Mouse (Mus musculus) CH12.LX (cell line): ENCODE measurements at regions not wholly inside any gene's neighbourhood (a gene's known extent, or its start where the extent isn't known, plus 50 kb on each side); places are given as distances from the start of the nearest gene placed in this dataset.

Source experiments
- DNase-seq: peaks from one replicate; pipeline ENCODE4 v3.0.0-alpha.2; 2013; ENCODE audit errors: extremely low read depth
- H3K27ac ChIP-seq: 2 replicates; pipeline ENCODE4 v1.5.1; 2012; ENCODE audit warnings: low read depth, mild to moderate bottlenecking, control low read depth, moderate library complexity; ENCODE audit not compliant: insufficient read depth
- H3K27me3 ChIP-seq: replicated peaks from 2 replicates; pipeline ENCODE3; 2012; ENCODE audit warnings: inconsistent platforms
- H3K36me3 ChIP-seq, 2 experiments: replicated peaks in 1 of 2; 2 replicates each; pipeline versions ENCODE3 to v1.6.1; 2012; ENCODE audit warnings: inconsistent platforms in 1 of 2, low read length in 1 of 2, mild to moderate bottlenecking in 1 of 2, mixed read lengths in 1 of 2, moderate library complexity in 1 of 2; ENCODE audit not compliant: control insufficient read depth in 1 of 2, insufficient read depth in 1 of 2
- H3K4me1 ChIP-seq, 2 experiments: 2 replicates each; pipeline ENCODE4 v1.6.1; 2012; ENCODE audit warnings: inconsistent platforms in 1 of 2, moderate library complexity in 1 of 2; ENCODE audit not compliant: insufficient read depth in 2 of 2, control insufficient read depth in 1 of 2
- H3K4me2 ChIP-seq: 2 replicates; pipeline ENCODE4 v1.6.1; 2012; ENCODE audit warnings: low read depth, mild to moderate bottlenecking, control low read depth; ENCODE audit not compliant: poor library complexity, insufficient read depth, severe bottlenecking
- H3K4me3 ChIP-seq, 3 experiments: fragments of 150-350 bp in 1 of 3; sonication (generic) in 1 of 3; replicated peaks in 1 of 3; 2 replicates each; pipeline versions ENCODE3 to v1.5.1; 2011 to 2012; ENCODE audit warnings: low read depth in 2 of 3, low read length in 2 of 3, mild to moderate bottlenecking in 2 of 3, moderate library complexity in 2 of 3, control low read depth in 1 of 3, improper control_type of control experiment in 1 of 3, inconsistent platforms in 1 of 3, mixed read lengths in 1 of 3; ENCODE audit not compliant: poor library complexity in 1 of 3
- H3K79me2 ChIP-seq: replicated peaks from 2 replicates; pipeline ENCODE4 v1.6.1; 2012; ENCODE audit warnings: mild to moderate bottlenecking, moderate library complexity; ENCODE audit not compliant: control insufficient read depth, poor library complexity, insufficient read depth, severe bottlenecking; ENCODE audit errors: extremely low read depth
- H3K9ac ChIP-seq: 2 replicates; pipeline ENCODE4 v1.6.1; 2012; ENCODE audit warnings: low read depth, mild to moderate bottlenecking, control low read depth, moderate library complexity; ENCODE audit not compliant: insufficient read depth
- H3K9me3 ChIP-seq: replicated peaks from 2 replicates; pipeline ENCODE3; 2012; ENCODE audit warnings: low read length, inconsistent platforms, mixed read lengths
- BHLHE40 ChIP-seq: IDR thresholded peaks from 2 replicates; pipeline ENCODE4 v1.6.1; 2011; ENCODE audit warnings: mild to moderate bottlenecking, low read depth, low read length, improper control_type of control experiment
- CHD1 ChIP-seq: IDR thresholded peaks from 2 replicates; pipeline ENCODE4 v1.6.1; 2012; ENCODE audit warnings: low read depth, low read length, improper control_type of control experiment, inconsistent platforms
- CTCF ChIP-seq, 2 experiments: IDR thresholded peaks in 1 of 2; conservative IDR thresholded peaks in 1 of 2; 2 replicates each; pipeline ENCODE4 v1.5.1; 2011 to 2012; ENCODE audit warnings: low read depth in 2 of 2, low read length in 2 of 2, improper control_type of control experiment in 1 of 2, inconsistent platforms in 1 of 2, mild to moderate bottlenecking in 1 of 2, moderate library complexity in 1 of 2
- E2F4 ChIP-seq: IDR thresholded peaks from 2 replicates; pipeline ENCODE4 v1.6.1; 2011; ENCODE audit warnings: low read depth, low read length, improper control_type of control experiment; ENCODE audit not compliant: insufficient replicate concordance
- ETS1 ChIP-seq: conservative IDR thresholded peaks from 2 replicates; pipeline ENCODE4 v1.6.1; 2012; ENCODE audit warnings: low read depth, mild to moderate bottlenecking, inconsistent platforms, low read length, improper control_type of control experiment, moderate library complexity
- GABPA ChIP-seq: IDR thresholded peaks from 2 replicates; pipeline ENCODE4 v1.6.1; 2012; ENCODE audit warnings: low read depth, low read length, improper control_type of control experiment, inconsistent platforms; ENCODE audit not compliant: insufficient replicate concordance
- HCFC1 ChIP-seq: IDR thresholded peaks from 2 replicates; pipeline ENCODE4 v1.6.1; 2012; ENCODE audit warnings: low read depth, mild to moderate bottlenecking, inconsistent platforms, low read length, improper control_type of control experiment
- IRF4 ChIP-seq: IDR thresholded peaks from 2 replicates; pipeline ENCODE4 v1.6.1; 2014; ENCODE audit warnings: low read depth, mild to moderate bottlenecking, inconsistent platforms, low read length, improper control_type of control experiment
- KAT2A ChIP-seq: IDR thresholded peaks from 2 replicates; pipeline ENCODE4 v1.6.1; 2012; ENCODE audit warnings: low read length, improper control_type of control experiment, inconsistent platforms; ENCODE audit not compliant: insufficient replicate concordance
- MAFK ChIP-seq: IDR thresholded peaks from 2 replicates; pipeline ENCODE4 v1.6.1; 2011; ENCODE audit warnings: low read length, improper control_type of control experiment; ENCODE audit not compliant: insufficient replicate concordance
- MAX ChIP-seq: IDR thresholded peaks from 2 replicates; pipeline ENCODE4 v1.6.1; 2011; ENCODE audit warnings: low read length, improper control_type of control experiment
- MAZ ChIP-seq: IDR thresholded peaks from 2 replicates; pipeline ENCODE4 v1.6.1; 2012; ENCODE audit warnings: low read depth, mild to moderate bottlenecking, inconsistent platforms, low read length, improper control_type of control experiment, moderate library complexity
- MEF2A ChIP-seq: IDR thresholded peaks from 2 replicates; pipeline ENCODE4 v1.6.1; 2014; ENCODE audit warnings: low read depth, mild to moderate bottlenecking, inconsistent platforms, low read length, improper control_type of control experiment, borderline replicate concordance
- MXI1 ChIP-seq: IDR thresholded peaks from 2 replicates; pipeline ENCODE4 v1.6.1; 2011; ENCODE audit warnings: mild to moderate bottlenecking, low read depth, low read length, improper control_type of control experiment
- NELFE ChIP-seq: IDR thresholded peaks from 2 replicates; pipeline ENCODE4 v1.6.1; 2011; ENCODE audit warnings: low read depth, low read length, improper control_type of control experiment
- NRF1 ChIP-seq: IDR thresholded peaks from 2 replicates; pipeline ENCODE4 v1.6.1; 2014; ENCODE audit warnings: low read depth, mild to moderate bottlenecking, inconsistent platforms, low read length, improper control_type of control experiment, moderate library complexity
- PAX5 ChIP-seq: IDR thresholded peaks from 2 replicates; pipeline ENCODE4 v1.6.1; 2012; ENCODE audit warnings: low read length, inconsistent platforms, mixed read lengths
- POLR2A ChIP-seq: IDR thresholded peaks from 2 replicates; pipeline ENCODE4 v1.6.1; 2011; ENCODE audit warnings: low read depth, mild to moderate bottlenecking, improper control_type of control experiment, low read length
- POLR2AphosphoS2 ChIP-seq: IDR thresholded peaks from 2 replicates; pipeline ENCODE4 v1.6.1; 2011; ENCODE audit warnings: low read depth, low read length, improper control_type of control experiment
- RCOR1 ChIP-seq: conservative IDR thresholded peaks from 2 replicates; pipeline ENCODE4 v1.6.1; 2012; ENCODE audit warnings: low read depth, mild to moderate bottlenecking, inconsistent platforms, low read length, improper control_type of control experiment
- SIN3A ChIP-seq: IDR thresholded peaks from 2 replicates; pipeline ENCODE4 v1.6.1; 2012; ENCODE audit warnings: low read length, improper control_type of control experiment, inconsistent platforms
- SMC3 ChIP-seq: IDR thresholded peaks from 2 replicates; pipeline ENCODE4 v1.6.1; 2011; ENCODE audit warnings: low read depth, low read length, improper control_type of control experiment
- TCF12 ChIP-seq: IDR thresholded peaks from 2 replicates; pipeline ENCODE4 v1.6.1; 2014; ENCODE audit warnings: low read depth, mild to moderate bottlenecking, inconsistent platforms, low read length, improper control_type of control experiment
- USF1 ChIP-seq: IDR thresholded peaks from 2 replicates; pipeline ENCODE4 v1.6.1; 2014; ENCODE audit warnings: low read depth, mild to moderate bottlenecking, inconsistent platforms, low read length, improper control_type of control experiment
- USF2 ChIP-seq: conservative IDR thresholded peaks from 2 replicates; pipeline ENCODE4 v1.6.1; 2011; ENCODE audit warnings: low read depth, low read length, improper control_type of control experiment
- ZMIZ1 ChIP-seq: IDR thresholded peaks from 2 replicates; pipeline ENCODE4 v1.6.1; 2012; ENCODE audit warnings: low read depth, mild to moderate bottlenecking, inconsistent platforms, low read length, improper control_type of control experiment
- ZNF384 ChIP-seq: IDR thresholded peaks from 2 replicates; pipeline ENCODE4 v1.6.1; 2012; ENCODE audit warnings: low read depth, low read length, improper control_type of control experiment, inconsistent platforms
- dilution Hi-C: fragments of 300-500 bp; cut with MboI; formaldehyde crosslinking; loops from 2 replicates; pipeline ENCODE4 v1.14.3; 2020; ENCODE audit warnings: low sequenced_read_pairs; ENCODE audit not compliant: extremely low pct_unique_long_range_greater_than_20kb, extremely low pct_ligation_motif_present
- in situ Hi-C: fragments of 300-500 bp; cut with MboI; formaldehyde crosslinking; loops from 3 replicates; pipeline ENCODE4 v1.14.3; 2019; ENCODE audit warnings: low sequenced_read_pairs, low pct_ligation_motif_present, low pct_unique_long_range_greater_than_20kb, mixed read lengths

DNA sequence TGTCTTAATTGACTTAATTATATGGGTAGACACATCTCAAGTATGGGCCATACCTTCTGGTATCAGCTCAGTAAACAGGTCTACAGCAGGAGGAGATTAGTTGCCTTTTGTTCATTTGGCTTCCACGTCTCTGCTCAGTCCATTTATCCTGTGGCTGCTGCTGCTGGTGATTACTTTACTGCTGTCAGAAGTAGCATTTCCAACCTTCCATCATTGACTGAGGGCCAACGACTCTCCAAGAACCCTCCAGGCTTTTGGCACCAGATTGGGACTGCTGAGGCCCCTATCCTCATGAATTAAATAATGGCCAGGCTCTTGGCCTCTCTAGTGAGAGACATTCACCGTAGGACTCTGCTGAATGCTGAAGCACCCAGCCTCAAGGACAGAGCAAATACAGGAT lies 303.0 kb downstream of the Gm11232 start:
- dilution Hi-C loops (no loop called here), in situ Hi-C loops (no loop called here)
- H3K9me3 ChIP-seq = peaks cover 34% of the 10 kb centered on the region
- H3K27ac ChIP-seq = no peak overlapping the region
- TF ChIP-seq IRF4 (no peak), USF2 (no peak), SIN3A (no peak), HCFC1 (no peak), SMC3 (no peak), BHLHE40 (no peak), CTCF (conservative IDR thresholded peaks at IDR 0.05 in 1 of 2, IDR thresholded peaks at IDR 0.05 in 1 of 2; ENCODE audit: low read depth in 2 of 2, low read length in 2 of 2) (no peak), E2F4 (no peak), PAX5 (no peak), MAFK (no peak), POLR2AphosphoS2 (no peak), MEF2A (no peak), ETS1 (no peak), ZNF384 (no peak), MAX (no peak), CHD1 (no peak), ZMIZ1 (no peak), GABPA (no peak), USF1 (no peak)
- TF ChIP-seq, all 38 proteins: peak for 0
- Histone ChIP-seq H3K4me1 (no peaks in the 10 kb centered on the region), H3K4me3 (no peak overlapping the region), H3K4me2 (no peak overlapping the region), H3K79me2 (no peaks in the 10 kb centered on the region), H3K27me3 (no peaks in the 10 kb centered on the region), H3K36me3 (no peaks in the 10 kb centered on the region), H3K9ac (no peak overlapping the region)
- DNase-seq = no peak

DNA sequence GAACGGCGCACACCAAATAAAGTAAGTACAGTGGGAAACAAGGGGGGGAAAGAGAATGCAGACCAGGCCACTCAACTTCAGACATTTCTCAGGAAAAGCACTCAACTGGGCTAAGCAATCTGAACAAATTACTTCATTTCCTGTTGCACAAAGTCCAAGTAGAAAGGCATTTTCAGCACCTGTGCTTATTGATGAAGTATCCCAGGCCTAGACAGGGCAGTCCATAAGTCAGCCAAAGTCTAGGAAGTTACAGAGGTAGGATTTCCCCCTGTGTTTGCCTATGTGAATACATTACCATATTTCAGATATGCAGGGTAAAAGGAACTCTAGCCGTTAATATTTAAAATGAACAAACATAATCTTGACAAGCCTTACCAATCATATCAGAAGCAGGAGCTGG lies 304.3 kb downstream of the Gm11232 start:
- Histone ChIP-seq H3K4me2 (no peak overlapping the region), H3K27ac (no peak overlapping the region), H3K4me1 (no peaks in the 10 kb centered on the region), H3K79me2 (no peaks in the 10 kb centered on the region), H3K9me3 (peaks cover 38% of the 10 kb centered on the region), H3K36me3 (no peaks in the 10 kb centered on the region), H3K9ac (no peak overlapping the region)
- dilution Hi-C loops = no loop called here
- DNase-seq = no peak
- no peak for TF ChIP-seq E2F4
- no peak for TF ChIP-seq NELFE
- no peak for TF ChIP-seq RCOR1
- TF ChIP-seq MAX = no peak
- no peak for TF ChIP-seq MEF2A
- no peak for TF ChIP-seq BHLHE40
- no peak for TF ChIP-seq NRF1
- TF ChIP-seq MAZ = no peak
- TF ChIP-seq PAX5 = no peak
- no peak for TF ChIP-seq SIN3A
- no peak for TF ChIP-seq POLR2A
- TF ChIP-seq ZMIZ1 = no peak
- no peak for TF ChIP-seq MXI1
- no peak for TF ChIP-seq SMC3
- no peak for TF ChIP-seq MAFK
- no peak for TF ChIP-seq CTCF (conservative IDR thresholded peaks at IDR 0.05 in 1 of 2, IDR thresholded peaks at IDR 0.05 in 1 of 2; ENCODE audit: low read depth in 2 of 2, low read length in 2 of 2)
- TF ChIP-seq GABPA = no peak
- no peak for TF ChIP-seq KAT2A
- TF ChIP-seq USF2 = no peak
- no peak for TF ChIP-seq TCF12
- TF ChIP-seq, all 38 proteins: peak for 0
- in situ Hi-C loops = no loop called here
- no peaks in the 10 kb centered on the region for H3K27me3 ChIP-seq
- no peak overlapping the region for H3K4me3 ChIP-seq
